24 mouse cellular contexts compared by ENCODE assay signal in genomic region chr16:77863246-77863645, GRCm38 (mm10).
A peak's percentile ranks its signal among the peaks of the same experiment; 100 is the strongest.
DNase-seq lines count a peak whose midpoint lies in the region; ATAC-seq and TF ChIP-seq lines count a peak whose summit lies in the region.
"Had no signal": no experiment of that assay in that cellular context is flagged by ENCODE, and none has a peak within 500 bp of the region (broad histone marks: within the 10 kb centered on the region; RNA-seq: fewer than 3 reads in every experiment).

No protein-coding gene starts in this region.

- no peak overlapping the region for H3K4me3 ChIP-seq in lung, postnatal 0 days (ENCODE audit: low read depth, low read length)
- no peak overlapping the region for H3K4me3 ChIP-seq in forebrain, embryonic 16.5 days (replicated peaks; ENCODE audit: low read length)
- H3K4me3 ChIP-seq: forebrain, embryonic 10.5 days; forebrain, embryonic 13.5 days; gastrocnemius, adult 2 months; hindbrain, embryonic 10.5 days; hindbrain, embryonic 13.5 days had no signal

- 0 out of 2 replicates have a peak, but pooled peaks have one; percentile 49 for ATAC-seq in cerebellum, adult (ENCODE audit: insufficient number of reproducible peaks, low FRiP score, low TSS enrichment)
- ATAC-seq in lung, postnatal 0 days, result no peak
- ATAC-seq in CD4-positive, CD25-positive, alpha-beta regulatory T cell, adult 4 months, result no peak
- ATAC-seq in forebrain, embryonic 16.5 days, result no peak
- ATAC-seq: activated CD4-positive, CD25-positive, alpha-beta regulatory T cell, adult 4 months; forebrain, embryonic 13.5 days; forebrain, postnatal 0 days; intestine, postnatal 0 days had no signal

- TF ChIP-seq CTCF in lung, postnatal 0 days (IDR thresholded peaks at IDR 0.05), result no peak

- H3K36me3 ChIP-seq in lung, postnatal 0 days (ENCODE audit: insufficient read depth, low read length), result no peaks in the 10 kb centered on the region
- no peaks in the 10 kb centered on the region for H3K36me3 ChIP-seq in forebrain, embryonic 16.5 days (ENCODE audit: control insufficient read depth, insufficient read depth)
- H3K36me3 ChIP-seq: forebrain, embryonic 10.5 days; G1E; hindbrain, embryonic 10.5 days; hindbrain, embryonic 13.5 days had no signal

- H3K9me3 ChIP-seq in lung, postnatal 0 days (ENCODE audit: low read length), result no peaks in the 10 kb centered on the region
- no peaks in the 10 kb centered on the region for H3K9me3 ChIP-seq in forebrain, embryonic 16.5 days (ENCODE audit: control insufficient read depth, low read length)
- H3K9me3 ChIP-seq: forebrain, embryonic 10.5 days; forebrain, embryonic 13.5 days; hindbrain, embryonic 10.5 days; hindbrain, embryonic 13.5 days had no signal

- H3K4me2 ChIP-seq in lung, postnatal 0 days (replicated peaks; ENCODE audit: low read depth, low read length), result no peak overlapping the region
- no peak overlapping the region for H3K4me2 ChIP-seq in forebrain, embryonic 16.5 days (ENCODE audit: low read length)
- H3K4me2 ChIP-seq: forebrain, embryonic 13.5 days; heart, embryonic 11.5 days; hindbrain, embryonic 13.5 days had no signal

- H3K27me3 ChIP-seq in lung, postnatal 0 days (replicated peaks; ENCODE audit: insufficient read depth, low read length), result no peaks in the 10 kb centered on the region
- H3K27me3 ChIP-seq in forebrain, embryonic 16.5 days (replicated peaks; ENCODE audit: control insufficient read depth, insufficient read depth, low read length), result no peaks in the 10 kb centered on the region
- H3K27me3 ChIP-seq: CH12.LX; forebrain, embryonic 13.5 days; hindbrain, embryonic 13.5 days had no signal

- H3K27ac ChIP-seq in lung, postnatal 0 days (ENCODE audit: low read length), result no peak overlapping the region
- no peak overlapping the region for H3K27ac ChIP-seq in forebrain, embryonic 16.5 days (ENCODE audit: low read length)
- H3K27ac ChIP-seq: forebrain, embryonic 10.5 days; forebrain, embryonic 13.5 days; gastrocnemius, adult 2 months; hindbrain, embryonic 10.5 days; hindbrain, embryonic 13.5 days had no signal

- TF ChIP-seq EP300 in lung, postnatal 0 days (IDR thresholded peaks at IDR 0.05), result no peak

- no peak for DNase-seq in cerebellum, postnatal 4 days (ENCODE audit: low spot score in 2 of 2)
- peak; percentile 5 for DNase-seq in lung, postnatal 0 days (ENCODE audit: low spot score)
- no peak for DNase-seq in lung, postnatal 4 days
- peak; percentile 58 for DNase-seq in adipocyte (ENCODE audit: low spot score)
- DNase-seq: adrenal gland, postnatal 10 days; adrenal gland, postnatal 36 days; cerebellum, adult 9-11 months; cerebellum, postnatal 36 days; forebrain, postnatal 0 days; gastrocnemius, adult 2 months; gastrocnemius, postnatal 14 days; heart, adult 11 months had no signal

- H3K9ac ChIP-seq in lung, postnatal 0 days (replicated peaks; ENCODE audit: low read depth), result no peak overlapping the region
- no peak overlapping the region for H3K9ac ChIP-seq in forebrain, embryonic 16.5 days (replicated peaks; ENCODE audit: low read depth, low read length)
- H3K9ac ChIP-seq: forebrain, embryonic 13.5 days; forebrain, postnatal 0 days; hindbrain, embryonic 13.5 days had no signal

- no peaks in the 10 kb centered on the region for H3K4me1 ChIP-seq in lung, postnatal 0 days (ENCODE audit: insufficient read depth, low read depth, low read length)
- no peaks in the 10 kb centered on the region for H3K4me1 ChIP-seq in forebrain, embryonic 16.5 days (replicated peaks; ENCODE audit: control insufficient read depth, insufficient read depth, low read length)
- H3K4me1 ChIP-seq: forebrain, embryonic 10.5 days; forebrain, embryonic 13.5 days; hindbrain, embryonic 10.5 days; hindbrain, embryonic 13.5 days had no signal

- WGBS in lung, postnatal 0 days, result 54% methylated on average over 5 of the region's 5 CpGs
- 56% methylated on average over 5 of the region's 5 CpGs for WGBS in forebrain, embryonic 16.5 days

Comparison
In these comparisons a context has a peak if more than half of its experiments do, and no peak if none do; other contexts are left out.
1. DNase-seq: peak in lung, postnatal 0 days (single experiment) and adipocyte (single experiment); none in cerebellum, postnatal 4 days (0 of 2) and lung, postnatal 4 days (0 of 2).